Mouse (Mus musculus): ENCODE results near the gene Zfp526.

Zfp526 gene

DNA sequence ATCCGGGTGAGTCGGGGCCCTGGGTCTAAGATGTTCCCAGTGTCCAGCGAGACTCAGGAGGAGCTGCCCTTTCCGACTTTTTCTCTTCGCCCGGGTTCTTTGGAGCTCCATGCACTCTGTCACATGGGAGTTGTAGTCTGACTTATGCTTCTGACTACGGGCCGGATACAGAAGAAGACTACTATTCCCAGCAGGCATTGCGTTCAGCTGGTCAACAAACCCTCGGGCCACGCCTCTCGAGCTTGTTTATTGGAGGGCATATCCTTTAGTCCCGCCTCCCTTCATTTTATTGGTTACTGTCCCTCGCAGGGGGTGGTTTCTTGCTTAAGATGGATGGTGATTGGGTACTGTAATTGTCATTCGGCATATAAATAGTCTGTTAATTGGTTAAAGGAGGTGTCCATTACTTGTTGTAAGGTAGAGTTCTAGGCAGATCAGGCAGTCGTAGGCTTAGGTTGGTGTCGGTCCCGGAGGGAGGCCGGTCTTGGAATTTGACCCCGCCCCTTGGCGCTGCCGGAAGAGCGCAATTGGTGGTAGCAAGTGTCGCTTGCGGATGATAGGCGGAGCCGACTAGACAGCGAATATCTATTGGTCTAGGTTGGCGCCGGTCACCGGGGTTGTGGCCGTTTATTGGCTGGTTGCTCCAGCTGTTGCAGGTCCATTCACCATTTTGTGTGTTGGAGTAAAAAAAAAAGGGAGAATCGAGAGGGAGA lies 46.7 kb downstream of the Zfp526 start:
- peak; percentile 99 for DNase-seq (ENCODE audit: low spot score in 2 of 2)

DNA sequence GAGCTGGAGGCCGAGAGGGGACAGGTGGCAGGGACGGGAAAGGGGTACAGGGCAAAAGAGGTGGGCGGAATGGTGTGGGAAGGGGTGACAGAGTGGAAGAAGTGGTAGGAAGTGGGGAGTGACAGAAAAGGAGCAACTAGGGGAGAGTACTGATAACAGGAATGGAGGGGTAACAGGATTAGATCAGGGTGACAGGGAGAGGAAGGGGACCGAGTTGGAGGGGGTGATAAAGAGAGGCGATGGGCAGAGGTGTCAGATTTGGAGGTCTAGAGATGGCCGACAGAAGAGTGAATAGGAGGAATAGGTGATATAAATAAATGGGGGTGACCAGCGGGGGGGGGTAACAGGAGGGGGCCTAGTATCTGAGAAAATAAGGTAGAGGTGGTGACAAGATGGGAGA lies 47.4 kb downstream of the Zfp526 start:
- no peak for DNase-seq (ENCODE audit: low spot score in 2 of 2)

DNA sequence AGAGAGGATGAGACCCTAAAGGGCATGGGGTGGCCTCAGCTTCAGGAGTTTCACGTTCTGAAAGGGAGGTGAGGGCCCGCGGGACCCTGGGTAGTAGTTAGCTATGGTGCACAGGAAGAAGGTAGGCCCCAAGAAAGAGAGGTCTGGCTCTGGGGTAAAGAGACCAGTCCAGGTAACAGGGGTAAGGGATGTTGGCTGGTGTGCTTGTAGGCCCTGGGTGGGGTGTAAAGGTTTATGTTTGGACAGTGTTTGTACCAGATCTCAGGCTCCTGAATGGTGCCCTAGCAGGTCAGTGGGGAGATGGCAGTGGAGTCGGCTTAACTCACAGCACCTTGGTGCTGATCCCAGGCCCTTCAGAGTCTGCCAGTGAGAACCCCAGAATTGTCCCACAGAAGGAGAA lies 47.8 kb downstream of the Zfp526 start:
- no peak for DNase-seq (ENCODE audit: low spot score in 2 of 2)

DNA sequence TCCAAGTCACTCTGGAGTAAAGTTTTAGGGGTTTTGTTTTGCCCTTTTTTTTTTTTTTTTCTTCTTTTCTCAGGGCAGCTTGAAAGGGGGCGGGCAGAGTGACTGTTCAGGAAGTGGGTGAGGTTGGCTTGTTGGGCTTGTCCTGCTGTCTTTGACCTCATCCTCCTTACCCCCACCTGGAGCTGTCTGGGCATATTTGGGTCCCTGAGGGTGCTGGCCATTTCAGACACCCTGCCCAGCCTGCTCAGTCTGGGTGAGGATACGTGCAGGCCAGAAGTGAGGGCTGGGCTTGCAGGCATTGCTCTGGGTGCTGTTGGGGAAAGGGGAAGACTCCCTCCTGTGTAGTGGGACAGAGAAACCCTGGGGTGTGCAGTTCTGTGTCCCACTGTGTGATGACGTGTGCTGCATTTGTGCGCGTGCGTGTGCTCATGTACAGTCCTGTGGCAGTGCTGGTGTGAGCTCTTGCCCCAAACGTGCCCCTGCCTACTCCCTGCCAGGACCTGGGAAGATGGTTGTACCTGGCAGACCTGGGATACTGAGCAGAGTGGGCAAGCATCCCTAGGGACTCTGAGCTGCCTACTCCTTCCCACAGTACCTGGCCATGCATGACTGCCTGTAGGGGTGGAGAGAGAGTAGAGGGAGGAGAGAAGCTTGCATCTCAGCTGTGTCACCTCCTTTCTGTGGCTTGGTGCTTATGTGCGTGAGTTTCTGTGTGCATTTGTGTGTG lies 48.5 kb downstream of the Zfp526 start:
- DNase-seq (ENCODE audit: low spot score in 2 of 2), result no peak

DNA sequence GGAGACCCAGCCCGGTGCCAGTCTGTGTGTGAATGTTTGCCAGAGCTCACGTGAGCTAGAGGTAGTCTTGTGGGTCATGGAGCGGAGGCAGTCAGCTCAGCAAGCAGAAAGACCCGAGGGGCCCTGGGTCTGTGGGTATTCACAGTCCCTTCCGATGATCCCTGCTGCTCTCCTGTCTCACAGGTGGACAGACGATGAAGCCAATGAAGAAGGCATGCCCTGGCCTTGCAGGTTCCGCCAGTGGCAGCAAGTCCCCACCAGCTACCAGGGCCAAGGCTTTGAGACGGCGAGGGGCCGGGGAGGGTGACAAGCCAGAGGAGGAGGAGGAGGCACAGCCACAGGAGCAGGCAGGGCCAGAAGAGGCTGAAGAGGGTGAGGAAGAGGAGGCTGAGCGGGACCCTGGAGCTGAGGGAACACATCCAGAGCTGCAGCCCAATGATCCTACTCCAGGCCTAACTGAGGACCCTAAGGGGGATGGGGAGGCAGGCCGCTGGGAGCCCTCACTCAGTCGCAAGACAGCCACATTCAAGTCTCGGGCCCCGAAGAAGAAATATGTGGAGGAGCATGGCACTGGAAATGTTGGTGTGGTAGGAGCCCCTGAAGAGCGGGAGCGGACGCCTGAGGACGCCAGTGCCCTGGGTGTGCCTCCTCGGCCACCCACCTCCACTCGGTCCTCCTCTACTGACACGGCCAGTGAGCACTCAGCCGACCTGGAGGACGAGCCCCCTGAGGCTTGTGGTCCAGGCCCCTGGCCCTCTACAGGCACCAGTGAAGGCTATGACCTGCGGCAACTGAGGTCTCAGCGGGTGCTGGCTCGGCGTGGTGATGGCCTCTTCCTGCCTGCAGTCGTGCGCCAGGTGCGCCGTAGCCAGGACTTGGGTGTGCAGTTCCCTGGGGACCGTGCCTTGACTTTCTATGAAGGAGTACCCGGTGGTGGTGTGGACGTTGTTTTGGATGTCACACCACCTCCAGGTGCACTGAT lies 49.7 kb downstream of the Zfp526 start:
- no peak for DNase-seq (ENCODE audit: low spot score in 2 of 2)

DNA sequence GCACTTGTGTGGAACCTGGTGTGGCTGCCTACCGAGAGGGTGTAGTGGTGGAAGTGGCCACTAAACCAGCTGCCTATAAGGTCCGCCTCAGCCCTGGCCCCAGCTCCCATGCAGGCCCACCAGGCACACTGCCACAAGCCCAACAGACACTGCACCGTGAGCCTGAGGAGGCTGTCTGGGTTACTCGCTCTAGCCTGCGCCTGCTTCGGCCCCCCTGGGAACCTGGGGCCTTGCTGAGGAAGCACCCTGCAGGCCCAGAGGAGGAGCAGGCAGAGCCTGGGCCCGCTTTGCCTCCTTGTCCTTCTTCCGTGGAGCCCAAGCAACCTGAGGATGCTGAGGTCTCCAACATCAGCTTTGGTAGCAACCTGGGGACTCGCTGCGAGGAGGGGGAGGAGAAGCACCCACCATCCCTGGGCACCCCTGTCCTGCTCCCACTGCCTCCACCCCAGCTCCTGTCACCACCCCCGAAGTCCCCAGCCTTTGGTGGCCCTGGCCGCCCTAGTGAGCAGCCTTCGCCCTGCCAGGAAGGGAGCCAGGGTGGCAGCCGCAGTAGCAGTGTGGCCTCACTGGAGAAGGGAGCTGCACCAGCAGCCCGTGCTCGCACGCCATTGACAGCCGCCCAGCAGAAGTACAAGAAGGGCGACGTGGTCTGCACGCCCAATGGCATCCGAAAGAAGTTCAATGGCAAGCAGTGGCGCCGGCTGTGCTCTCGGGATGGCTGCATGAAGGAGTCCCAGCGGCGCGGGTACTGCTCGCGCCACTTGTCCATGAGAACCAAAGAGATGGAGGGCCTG lies 50.6 kb downstream of the Zfp526 start:
- no peak for DNase-seq (ENCODE audit: low spot score in 2 of 2)

DNA sequence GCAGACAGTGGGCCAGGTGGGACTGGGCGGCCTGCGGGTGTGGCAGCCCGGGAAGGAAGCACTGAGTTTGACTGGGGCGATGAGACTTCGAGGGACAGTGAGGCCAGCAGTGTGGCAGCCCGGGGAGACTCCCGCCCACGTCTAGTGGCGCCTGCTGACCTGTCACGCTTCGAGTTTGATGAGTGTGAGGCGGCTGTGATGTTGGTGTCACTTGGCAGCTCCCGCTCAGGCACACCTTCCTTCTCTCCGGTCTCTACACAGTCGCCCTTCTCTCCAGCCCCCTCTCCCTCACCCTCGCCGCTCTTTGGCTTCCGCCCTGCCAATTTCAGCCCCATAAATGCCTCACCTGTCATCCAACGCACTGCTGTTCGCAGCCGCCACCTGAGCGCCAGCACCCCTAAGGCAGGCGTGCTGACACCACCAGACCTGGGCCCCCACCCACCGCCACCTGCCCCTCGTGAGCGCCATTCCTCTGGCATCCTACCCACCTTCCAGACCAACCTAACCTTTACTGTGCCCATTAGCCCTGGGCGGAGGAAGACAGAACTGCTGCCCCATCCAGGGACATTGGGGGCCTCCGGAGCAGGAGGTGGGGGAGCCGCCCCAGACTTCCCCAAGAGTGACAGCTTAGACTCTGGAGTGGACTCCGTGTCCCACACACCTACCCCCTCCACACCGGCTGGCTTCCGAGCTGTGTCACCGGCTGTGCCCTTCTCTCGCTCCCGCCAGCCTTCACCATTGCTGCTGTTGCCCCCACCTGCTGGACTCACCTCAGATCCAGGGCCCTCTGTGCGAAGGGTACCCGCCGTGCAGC lies 51.4 kb downstream of the Zfp526 start:
- no peak for DNase-seq (ENCODE audit: low spot score in 2 of 2)

DNA sequence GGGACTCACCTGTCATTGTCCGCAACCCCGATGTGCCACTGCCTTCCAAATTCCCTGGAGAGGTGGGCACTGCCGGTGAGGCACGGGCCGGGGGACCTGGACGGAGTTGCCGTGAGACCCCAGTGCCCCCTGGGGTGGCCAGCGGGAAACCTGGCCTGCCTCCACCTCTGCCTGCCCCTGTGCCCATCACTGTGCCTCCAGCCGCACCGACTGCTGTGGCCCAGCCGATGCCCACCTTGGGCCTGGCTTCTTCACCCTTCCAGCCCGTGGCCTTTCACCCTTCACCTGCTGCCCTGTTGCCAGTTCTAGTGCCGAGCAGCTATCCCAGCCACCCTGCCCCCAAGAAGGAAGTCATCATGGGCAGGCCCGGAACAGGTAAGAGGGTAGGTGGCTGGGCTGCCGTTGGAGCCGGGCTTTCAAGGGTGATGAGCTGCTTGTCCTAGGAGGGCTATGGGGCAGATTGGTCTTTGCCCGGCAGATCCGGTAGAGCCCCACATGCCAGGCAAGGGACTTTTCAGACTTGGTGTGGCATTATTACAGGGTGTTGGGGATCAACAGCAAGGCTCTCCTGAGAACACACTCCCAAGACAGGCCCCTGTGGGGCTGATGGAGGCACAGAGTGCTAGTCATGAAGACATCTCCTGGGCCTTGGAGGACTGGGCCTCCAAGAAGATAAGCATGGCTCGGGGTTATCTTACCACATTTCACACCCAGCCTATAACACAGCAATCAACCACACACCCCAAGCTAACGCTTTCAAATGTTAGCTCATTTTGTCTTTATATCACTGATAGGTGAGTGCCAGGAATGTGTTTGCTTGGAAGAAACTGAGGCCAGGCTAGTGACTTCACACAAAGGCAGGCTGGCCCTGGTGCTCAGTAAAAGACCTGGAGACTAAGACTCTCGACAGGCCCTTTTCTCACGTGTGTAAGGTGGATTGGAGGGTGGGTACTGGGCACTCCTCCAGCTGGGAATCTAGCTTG lies 52.3 kb downstream of the Zfp526 start:
- no peak for DNase-seq (ENCODE audit: low spot score in 2 of 2)

DNA sequence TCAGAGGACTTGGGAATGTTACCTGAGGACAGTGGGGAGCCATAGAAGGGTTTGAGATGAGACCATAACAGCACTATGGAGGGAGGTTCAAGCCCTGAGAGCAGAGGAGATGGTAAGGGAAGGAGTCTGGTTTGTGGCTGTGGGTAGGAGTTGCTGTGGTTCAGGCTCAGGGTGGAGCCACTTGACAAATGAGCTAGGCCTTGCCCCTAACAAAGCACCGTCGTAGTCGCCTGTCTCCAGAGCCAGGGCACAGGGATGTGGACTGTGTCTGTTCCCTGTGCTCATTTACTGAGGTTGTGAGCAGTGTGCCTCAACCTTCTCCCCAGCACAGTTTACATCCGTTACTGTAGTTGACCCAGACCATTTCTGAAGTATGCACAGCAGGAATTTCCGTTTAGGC lies 53.3 kb downstream of the Zfp526 start:
- no peak for DNase-seq (ENCODE audit: low spot score in 2 of 2)

DNA sequence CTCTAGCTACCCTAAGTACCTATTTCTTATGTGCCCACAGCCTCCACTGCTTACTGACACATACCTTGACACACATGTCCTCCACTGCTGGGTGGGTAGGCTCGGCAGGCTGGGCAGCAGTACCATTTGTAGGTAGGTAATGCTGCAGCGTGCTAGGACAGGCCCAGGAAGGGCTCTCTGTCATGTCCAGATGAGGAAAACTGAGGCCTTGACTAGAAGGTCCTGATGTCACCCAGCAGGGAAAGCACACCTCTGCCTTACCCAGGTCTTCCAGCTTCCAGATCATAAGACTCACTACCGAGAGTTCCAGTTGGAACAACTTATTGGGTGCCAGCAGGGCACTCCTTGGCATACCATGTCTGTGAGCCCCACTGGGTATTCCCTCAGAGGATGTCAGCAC lies 53.8 kb downstream of the Zfp526 start:
- DNase-seq (ENCODE audit: low spot score in 2 of 2), result no peak

DNA sequence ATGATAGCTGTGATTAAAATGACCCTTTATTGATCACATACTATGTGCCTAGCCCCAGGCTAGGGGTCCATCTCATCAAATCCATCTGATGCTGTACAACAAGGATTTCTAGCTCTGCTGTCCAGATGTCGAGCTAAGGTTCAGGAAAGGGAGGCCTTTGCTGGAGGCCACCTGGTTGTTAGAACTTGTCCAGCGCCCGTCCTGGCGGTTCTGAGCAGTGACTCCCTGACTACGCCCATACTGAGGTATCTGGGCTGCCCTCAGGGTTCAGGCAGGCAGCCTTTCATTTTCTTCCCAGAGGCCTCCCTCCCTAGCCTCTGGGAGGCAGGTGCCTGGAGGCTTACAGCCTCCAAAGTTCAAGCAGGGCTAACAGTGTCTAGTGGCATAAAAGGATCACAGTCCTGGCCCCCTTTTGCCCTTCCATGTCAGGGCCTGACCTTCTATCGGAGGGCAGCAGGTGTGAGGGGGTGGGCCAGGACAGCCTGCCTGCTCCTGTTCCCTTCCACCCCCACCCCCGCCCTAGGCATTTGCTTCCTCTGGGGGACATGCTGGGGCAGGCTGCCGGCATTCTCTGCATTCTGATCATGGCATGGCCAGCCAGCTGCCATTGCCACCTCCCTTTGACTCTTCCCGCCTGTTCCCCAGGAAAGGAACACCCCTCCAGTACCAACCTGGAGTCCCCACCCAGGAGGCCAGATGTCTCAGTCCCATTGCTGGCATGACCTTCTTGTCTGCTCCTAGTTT lies 54.5 kb downstream of the Zfp526 start:
- DNase-seq (ENCODE audit: low spot score in 2 of 2), result no peak

Data from right cerebral cortex, adult 2 months (tissue).